Mouse (Mus musculus): ENCODE results near the gene Errfi1. TPM values are rescaled to one million over a fixed set of nuclear protein-coding genes. Genes with fewer than 3 reads are reported as not detected.

Errfi1 gene
- polyA plus RNA-seq, 1 experiment from 2014 or later, result 60.3 TPM

DNA sequence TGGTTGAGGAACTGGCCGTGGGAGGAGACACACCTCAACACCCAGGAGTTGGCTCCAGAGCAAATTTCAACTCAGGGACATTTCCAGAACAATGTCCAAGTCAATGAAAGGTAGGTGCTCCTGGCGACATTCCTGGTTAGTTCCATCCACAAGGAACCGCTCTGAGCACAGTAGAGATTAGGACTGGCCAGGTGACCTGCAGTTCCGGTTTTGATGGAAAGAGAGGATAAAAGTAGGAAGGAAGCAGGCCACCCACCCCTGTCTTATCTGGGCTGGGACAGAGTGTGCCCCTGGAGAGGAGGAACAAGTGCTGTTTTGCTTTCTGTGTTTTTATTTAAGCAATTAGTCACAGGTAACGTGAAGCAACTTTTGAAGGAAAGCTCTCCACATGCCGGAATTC is 28.8 kb upstream of the Errfi1 start:
- H3K9me3 ChIP-seq, result no peaks in the 10 kb centered on the region
- WGBS, result 66% methylated on average over 6 of the region's 6 CpGs
- H3K27ac ChIP-seq, result no peak overlapping the region
- 0 out of 2 replicates have a peak, but pooled peaks cover 3% of the 10 kb centered on the region for H3K27me3 ChIP-seq (replicated peaks)
- H3K4me2 ChIP-seq (replicated peaks), result no peak overlapping the region
- H3K9ac ChIP-seq, result no peak overlapping the region
- no peak for ATAC-seq (ENCODE audit: low FRiP score, low read depth)
- H3K4me1 ChIP-seq, result peaks cover 23% of the 10 kb centered on the region
- H3K4me3 ChIP-seq, result no peak overlapping the region
- no peaks in the 10 kb centered on the region for H3K36me3 ChIP-seq

DNA sequence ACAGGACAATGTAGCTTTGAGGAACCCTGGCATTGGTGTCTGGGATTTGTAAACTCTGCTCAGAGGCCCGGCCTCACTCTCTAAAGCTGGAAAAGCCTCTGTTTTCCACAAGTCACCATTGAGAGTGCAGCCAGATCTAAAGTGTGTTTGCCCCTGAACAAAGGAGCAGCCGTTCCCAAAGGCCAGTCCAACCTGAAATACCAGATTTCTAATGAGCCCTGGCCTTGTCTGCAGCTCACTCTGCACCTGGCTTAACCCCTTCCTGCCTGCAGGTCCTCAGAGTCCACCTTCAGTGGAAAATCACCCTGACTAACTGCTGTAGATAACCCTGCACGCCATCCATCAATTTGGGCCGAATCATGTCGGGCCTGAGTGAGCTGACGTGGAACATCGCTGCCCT is 28.2 kb upstream of the Errfi1 start:
- no peak for ATAC-seq (ENCODE audit: low FRiP score, low read depth)
- H3K4me1 ChIP-seq, result peaks cover 23% of the 10 kb centered on the region
- H3K36me3 ChIP-seq, result no peaks in the 10 kb centered on the region
- H3K4me2 ChIP-seq (replicated peaks), result no peak overlapping the region
- 19% methylated on average over 7 of the region's 7 CpGs for WGBS
- H3K27me3 ChIP-seq (replicated peaks), result 0 out of 2 replicates have a peak, but pooled peaks cover 3% of the 10 kb centered on the region
- no peak overlapping the region for H3K27ac ChIP-seq
- no peak overlapping the region for H3K4me3 ChIP-seq
- H3K9ac ChIP-seq, result no peak overlapping the region
- H3K9me3 ChIP-seq, result no peaks in the 10 kb centered on the region

DNA sequence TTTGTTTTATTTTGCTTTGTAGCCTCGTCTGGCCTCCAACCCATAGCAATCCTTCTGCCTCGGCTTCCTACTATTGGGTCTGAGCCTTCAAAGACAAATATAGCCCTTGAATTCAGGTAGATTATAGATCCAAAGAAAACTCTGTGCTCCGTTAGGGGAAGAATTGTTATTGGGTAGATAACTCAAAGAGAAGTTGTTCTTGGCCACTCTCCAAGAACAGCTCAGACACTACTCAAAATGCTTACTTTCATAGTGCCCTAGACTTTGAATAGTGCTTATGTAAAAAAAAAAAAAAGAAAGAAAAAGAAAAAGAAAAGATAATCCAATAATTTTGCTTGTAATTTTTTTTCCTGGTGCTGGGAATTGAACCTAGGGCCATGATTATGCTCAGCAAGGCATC is 22.4 kb upstream of the Errfi1 start:
- no peak for ATAC-seq (ENCODE audit: low FRiP score, low read depth)
- H3K27me3 ChIP-seq (replicated peaks), result no peaks in the 10 kb centered on the region
- no peak overlapping the region for H3K4me2 ChIP-seq (replicated peaks)
- H3K27ac ChIP-seq, result no peak overlapping the region
- H3K9me3 ChIP-seq, result no peaks in the 10 kb centered on the region
- H3K9ac ChIP-seq, result no peak overlapping the region
- 0 out of 2 replicates have a peak, but pooled peaks cover 3% of the 10 kb centered on the region for H3K4me1 ChIP-seq
- WGBS, result 86% methylated on average over 3 of the region's 3 CpGs
- no peaks in the 10 kb centered on the region for H3K36me3 ChIP-seq
- H3K4me3 ChIP-seq, result no peak overlapping the region

DNA sequence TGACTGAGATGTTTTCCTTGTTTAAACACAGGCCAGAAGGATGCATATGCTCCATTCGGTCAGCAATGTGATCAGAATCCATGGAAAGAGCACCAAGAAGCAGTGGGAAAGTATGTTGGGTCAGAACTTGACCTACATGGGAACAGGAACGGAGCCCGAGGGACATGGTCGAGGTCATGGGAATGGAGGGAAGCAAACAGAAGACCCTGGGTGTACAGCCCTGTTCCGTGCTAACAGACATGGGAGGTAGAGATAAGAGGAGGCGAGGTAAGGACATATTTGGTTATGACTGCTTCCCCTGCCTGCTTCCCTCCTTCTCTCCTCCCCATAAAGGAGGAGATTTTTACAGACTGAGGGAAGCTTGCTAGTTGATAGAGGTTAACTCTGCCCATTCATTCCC is 21.8 kb upstream of the Errfi1 start:
- Histone ChIP-seq H3K4me2 (replicated peaks) (no peak overlapping the region), H3K9ac (no peak overlapping the region), H3K27me3 (replicated peaks) (no peaks in the 10 kb centered on the region), H3K4me3 (no peak overlapping the region), H3K36me3 (no peaks in the 10 kb centered on the region), H3K9me3 (no peaks in the 10 kb centered on the region), H3K27ac (no peak overlapping the region), H3K4me1 (no peaks in the 10 kb centered on the region)
- no peak for ATAC-seq (ENCODE audit: low FRiP score, low read depth)
- WGBS, result 95% methylated on average over 6 of the region's 6 CpGs

DNA sequence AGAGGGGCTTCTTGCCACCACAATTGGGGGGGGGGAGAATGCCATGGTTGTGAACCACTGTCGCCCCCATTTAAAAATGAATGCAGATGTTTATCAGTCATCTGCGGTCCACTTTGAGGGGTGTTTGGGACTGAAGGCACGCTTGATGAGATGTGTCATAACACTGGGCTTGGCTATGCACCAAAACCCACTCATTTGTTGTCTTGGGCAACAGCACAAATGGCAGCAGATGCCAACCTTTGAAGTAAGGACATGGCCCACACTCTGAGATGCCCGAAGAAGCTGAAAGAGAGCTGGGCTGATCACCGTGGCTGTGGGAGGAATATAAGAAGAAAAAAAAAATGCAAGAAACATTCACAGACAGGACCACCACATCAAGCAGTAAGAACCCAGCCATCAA is 18.6 kb upstream of the Errfi1 start:
- no peaks in the 10 kb centered on the region for H3K4me1 ChIP-seq
- H3K4me2 ChIP-seq (replicated peaks), result no peak overlapping the region

DNA sequence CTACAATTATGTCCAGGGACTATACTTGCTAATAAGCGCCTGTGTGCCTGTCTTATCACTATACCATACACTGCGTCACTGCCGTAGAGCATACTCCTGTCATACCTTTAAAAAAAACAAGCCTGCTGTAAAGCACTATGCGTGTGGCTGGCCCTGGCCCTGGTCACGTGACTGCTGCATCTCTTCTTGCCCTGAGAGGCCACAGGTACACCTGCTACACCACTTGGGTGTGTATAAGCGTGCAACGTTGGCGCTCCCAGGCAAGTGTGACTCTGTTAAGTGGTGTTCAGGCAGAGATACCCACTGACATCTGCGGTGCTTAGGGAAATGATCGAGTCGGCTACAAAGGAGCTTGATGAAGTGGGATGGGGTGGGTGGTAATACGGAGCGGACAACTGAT is 17.5 kb upstream of the Errfi1 start:
- ATAC-seq (ENCODE audit: low FRiP score, low read depth), result no peak
- Histone ChIP-seq H3K36me3 (no peaks in the 10 kb centered on the region), H3K9me3 (no peaks in the 10 kb centered on the region), H3K4me1 (no peaks in the 10 kb centered on the region), H3K9ac (no peak overlapping the region), H3K27ac (no peak overlapping the region), H3K4me2 (replicated peaks) (no peak overlapping the region), H3K27me3 (replicated peaks) (no peaks in the 10 kb centered on the region), H3K4me3 (no peak overlapping the region)
- 93% methylated on average over 13 of the region's 13 CpGs for WGBS

More for the DNA sequence above, 18.6 kb upstream of the Errfi1 start:
- Histone ChIP-seq H3K9me3 (no peaks in the 10 kb centered on the region), H3K4me3 (no peak overlapping the region), H3K9ac (no peak overlapping the region), H3K27ac (no peak overlapping the region), H3K27me3 (replicated peaks) (no peaks in the 10 kb centered on the region), H3K36me3 (no peaks in the 10 kb centered on the region)
- WGBS, result 92% methylated on average over 5 of the region's 5 CpGs
- ATAC-seq (ENCODE audit: low FRiP score, low read depth), result no peak

DNA sequence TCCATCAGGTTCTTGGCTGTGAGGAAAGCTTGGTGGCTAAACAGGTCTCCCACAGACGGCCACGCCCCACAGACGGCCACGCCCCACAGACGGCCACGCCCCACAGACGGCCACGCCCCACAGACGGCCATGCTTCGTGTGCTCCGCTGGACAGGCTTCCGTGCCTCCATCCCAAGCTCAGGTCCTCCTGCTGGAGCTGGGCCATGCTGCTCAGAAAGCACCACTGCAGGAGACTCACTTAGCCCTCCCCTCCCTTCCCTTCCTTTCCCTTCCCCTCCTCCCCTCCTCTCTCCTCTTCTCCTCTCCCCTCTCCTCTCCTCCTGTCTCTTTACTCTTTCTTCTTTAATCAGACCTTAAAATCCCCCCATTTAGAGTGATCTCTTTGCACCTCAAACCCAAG is 16.8 kb upstream of the Errfi1 start:
- Histone ChIP-seq H3K27ac (no peak overlapping the region), H3K27me3 (replicated peaks) (no peaks in the 10 kb centered on the region), H3K36me3 (no peaks in the 10 kb centered on the region), H3K9me3 (no peaks in the 10 kb centered on the region), H3K9ac (no peak overlapping the region), H3K4me1 (no peaks in the 10 kb centered on the region), H3K4me2 (replicated peaks) (no peak overlapping the region), H3K4me3 (no peak overlapping the region)
- 92% methylated on average over 12 of the region's 12 CpGs for WGBS
- no peak for ATAC-seq (ENCODE audit: low FRiP score, low read depth)

DNA sequence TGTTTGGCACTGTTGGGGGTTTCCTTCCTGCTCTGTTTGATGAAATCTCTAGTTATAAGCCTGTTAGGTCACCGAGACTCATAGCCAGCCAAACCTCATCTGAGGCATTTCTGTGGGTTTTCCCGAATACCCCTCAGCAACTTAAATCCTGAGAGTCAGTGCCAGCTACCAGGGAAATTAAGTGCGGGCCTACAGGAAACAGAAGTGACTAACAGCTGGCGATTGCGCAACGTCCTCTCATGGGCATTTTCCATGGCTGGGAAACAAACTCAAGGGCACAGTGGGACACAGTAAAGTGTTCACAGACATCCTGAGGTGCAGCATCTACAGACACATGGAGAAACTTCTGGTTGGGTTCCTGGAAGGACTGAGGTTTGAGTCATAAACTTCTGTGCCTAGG is 16.3 kb upstream of the Errfi1 start:
- Histone ChIP-seq H3K9me3 (no peaks in the 10 kb centered on the region), H3K36me3 (no peaks in the 10 kb centered on the region), H3K4me1 (no peaks in the 10 kb centered on the region), H3K9ac (no peak overlapping the region), H3K4me3 (no peak overlapping the region), H3K4me2 (replicated peaks) (no peak overlapping the region), H3K27me3 (replicated peaks) (no peaks in the 10 kb centered on the region), H3K27ac (no peak overlapping the region)
- WGBS, result 92% methylated on average over 6 of the region's 6 CpGs
- no peak for ATAC-seq (ENCODE audit: low FRiP score, low read depth)

DNA sequence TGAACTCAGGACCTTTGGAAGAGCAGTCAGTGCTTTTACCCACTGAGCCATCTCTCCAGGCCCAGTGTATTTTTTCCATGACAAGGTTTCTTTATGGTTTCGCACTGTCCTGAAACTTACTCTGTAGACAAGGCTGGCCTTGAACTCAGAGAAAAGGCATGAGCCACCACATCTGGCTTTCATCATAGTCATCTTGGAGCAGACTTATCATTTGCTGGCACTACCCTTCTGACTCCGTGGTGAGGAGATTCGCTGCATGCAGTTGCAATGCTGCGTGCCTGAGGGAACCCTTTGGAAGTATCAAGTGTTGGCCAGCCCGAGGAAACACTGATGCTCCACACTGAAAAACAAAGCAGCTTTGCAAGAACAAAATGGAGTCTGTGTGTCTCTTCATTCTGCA is 11.7 kb upstream of the Errfi1 start:
- no peak overlapping the region for H3K4me2 ChIP-seq (replicated peaks)
- H3K27ac ChIP-seq, result no peak overlapping the region
- H3K4me1 ChIP-seq, result 0 out of 2 replicates have a peak, but pooled peaks cover 9% of the 10 kb centered on the region
- H3K27me3 ChIP-seq (replicated peaks), result no peaks in the 10 kb centered on the region
- no peak overlapping the region for H3K4me3 ChIP-seq
- no peaks in the 10 kb centered on the region for H3K9me3 ChIP-seq
- no peaks in the 10 kb centered on the region for H3K36me3 ChIP-seq
- WGBS, result 85% methylated on average over 5 of the region's 5 CpGs
- no peak overlapping the region for H3K9ac ChIP-seq
- no peak for ATAC-seq (ENCODE audit: low FRiP score, low read depth)

DNA sequence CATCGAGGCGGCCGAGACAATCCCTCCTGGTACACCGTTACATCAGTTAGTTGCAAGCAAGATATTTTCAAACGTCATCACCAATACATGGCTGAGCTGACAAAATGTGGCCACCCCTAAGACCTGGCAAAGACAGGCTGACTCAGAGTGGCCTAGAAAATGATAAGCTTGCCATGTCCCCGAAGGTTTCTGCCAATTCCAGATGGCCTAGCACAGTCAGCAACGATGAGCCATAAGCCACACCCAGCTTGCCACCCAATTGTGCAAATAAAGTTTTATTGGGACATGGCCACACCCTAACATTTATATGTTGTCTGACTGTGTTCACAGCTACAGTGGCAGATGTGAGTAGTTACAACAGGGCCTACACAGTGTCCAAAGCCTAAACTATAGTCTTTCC is 10.5 kb upstream of the Errfi1 start:
- no peak overlapping the region for H3K27ac ChIP-seq
- no peak overlapping the region for H3K4me2 ChIP-seq (replicated peaks)
- 85% methylated on average over 7 of the region's 7 CpGs for WGBS
- no peaks in the 10 kb centered on the region for H3K9me3 ChIP-seq
- no peak for ATAC-seq (ENCODE audit: low FRiP score, low read depth)
- no peak overlapping the region for H3K9ac ChIP-seq
- no peaks in the 10 kb centered on the region for H3K27me3 ChIP-seq (replicated peaks)
- H3K36me3 ChIP-seq, result no peaks in the 10 kb centered on the region
- H3K4me3 ChIP-seq, result no peak overlapping the region
- 0 out of 2 replicates have a peak, but pooled peaks cover 9% of the 10 kb centered on the region for H3K4me1 ChIP-seq

DNA sequence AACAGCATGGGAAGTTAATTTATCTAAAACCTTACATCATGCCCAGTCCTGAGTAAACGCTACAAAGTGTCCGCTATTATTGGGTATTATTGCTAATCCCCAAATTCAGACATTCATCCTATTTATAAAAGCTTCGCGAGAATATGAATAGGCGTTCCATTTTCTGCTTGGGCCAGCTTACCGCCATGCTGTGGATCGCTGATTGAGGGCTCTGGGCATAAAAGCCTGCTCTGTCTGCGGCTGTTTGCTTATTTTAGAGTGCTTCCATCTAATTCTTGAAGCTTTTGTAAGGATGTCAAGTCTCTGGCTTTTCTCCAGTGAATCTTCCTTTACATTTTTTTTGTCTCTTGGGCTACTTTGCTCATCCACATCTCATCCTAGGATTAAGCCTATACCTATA is 7.4 kb upstream of the Errfi1 start:
- H3K9me3 ChIP-seq, result no peaks in the 10 kb centered on the region

DNA sequence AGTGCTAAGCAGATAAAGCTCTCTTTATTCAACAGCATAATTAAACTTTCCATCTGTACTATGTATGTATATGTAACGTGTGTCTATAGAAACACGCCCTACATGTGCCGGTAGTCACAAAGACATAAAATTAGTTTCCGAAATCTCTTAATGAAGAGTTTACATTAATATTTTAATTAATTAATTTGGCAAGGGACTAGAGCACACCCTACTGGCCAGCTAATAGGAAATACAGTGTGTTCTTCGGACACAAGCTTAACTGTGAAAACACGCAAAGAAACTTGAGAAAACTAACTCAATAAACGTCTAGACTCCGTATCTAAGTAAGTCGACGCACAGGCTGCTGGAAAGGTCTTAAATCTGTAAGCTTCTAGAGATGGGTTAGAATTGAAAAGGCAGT is 3.8 kb upstream of the Errfi1 start:
- Histone ChIP-seq H3K36me3 (no peaks in the 10 kb centered on the region), H3K4me2 (replicated peaks) (no peak overlapping the region), H3K9ac (no peak overlapping the region), H3K4me3 (no peak overlapping the region), H3K27ac (no peak overlapping the region), H3K27me3 (replicated peaks) (no peaks in the 10 kb centered on the region), H3K4me1 (peaks cover 18% of the 10 kb centered on the region), H3K9me3 (no peaks in the 10 kb centered on the region)
- no peak for ATAC-seq (ENCODE audit: low FRiP score, low read depth)
- WGBS, result 73% methylated on average over 10 of the region's 10 CpGs

More for the DNA sequence above, 7.4 kb upstream of the Errfi1 start:
- 0 out of 2 replicates have a peak, but pooled peaks cover 13% of the 10 kb centered on the region for H3K4me1 ChIP-seq
- no peaks in the 10 kb centered on the region for H3K36me3 ChIP-seq
- no peak overlapping the region for H3K27ac ChIP-seq
- no peaks in the 10 kb centered on the region for H3K27me3 ChIP-seq (replicated peaks)
- no peak overlapping the region for H3K4me2 ChIP-seq (replicated peaks)
- ATAC-seq (ENCODE audit: low FRiP score, low read depth), result no peak
- WGBS, result 69% methylated on average over 8 of the region's 8 CpGs
- H3K9ac ChIP-seq, result no peak overlapping the region
- no peak overlapping the region for H3K4me3 ChIP-seq

DNA sequence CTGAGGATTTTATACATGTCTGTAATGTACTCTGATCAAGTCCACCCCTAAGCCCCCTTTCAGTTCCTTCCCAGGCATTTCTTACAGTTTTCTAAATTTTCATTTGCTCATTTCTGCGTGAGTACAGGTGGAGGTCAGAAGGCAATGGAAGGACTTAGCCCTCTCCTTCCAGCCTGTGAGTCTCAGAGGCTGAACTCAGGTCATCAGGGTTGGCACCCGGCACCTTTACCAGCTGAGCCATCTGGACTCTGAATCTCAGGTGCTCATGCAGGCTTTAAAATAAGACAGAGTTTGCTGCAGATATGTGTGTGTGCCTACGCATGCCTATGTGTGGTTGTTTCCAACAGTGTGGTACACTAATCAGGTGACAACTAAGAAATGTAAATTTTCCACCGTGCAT is 2.8 kb upstream of the Errfi1 start:
- ATAC-seq (ENCODE audit: low FRiP score, low read depth), result no peak
- no peaks in the 10 kb centered on the region for H3K9me3 ChIP-seq
- no peak overlapping the region for H3K4me2 ChIP-seq (replicated peaks)
- no peak overlapping the region for H3K4me3 ChIP-seq
- H3K27ac ChIP-seq, result no peak overlapping the region
- H3K27me3 ChIP-seq (replicated peaks), result no peaks in the 10 kb centered on the region
- H3K4me1 ChIP-seq, result peaks cover 14% of the 10 kb centered on the region
- H3K9ac ChIP-seq, result no peak overlapping the region
- WGBS, result 91% methylated on average over 4 of the region's 4 CpGs
- no peaks in the 10 kb centered on the region for H3K36me3 ChIP-seq
